Mouse (Mus musculus) forelimb bud, embryonic 11.5 days (tissue): ENCODE data around the gene Zmiz1.

ENCODE experiments used
- DNase-seq: peaks from one replicate; pipeline ENCODE4 v3.0.0-alpha.2; 2012; ENCODE audit warnings: low read depth, low spot score

The Zmiz1 gene

GRCm38 (mm10) chr14:25472096-25472861 is 13.3 kb downstream of the Zmiz1 start:
- no peak for DNase-seq

GRCm38 (mm10) chr14:25472981-25473649 is 14.1 kb downstream of the Zmiz1 start:
- no peak for DNase-seq

GRCm38 (mm10) chr14:25474017-25474416 is 15.0 kb downstream of the Zmiz1 start:
- no peak for DNase-seq

GRCm38 (mm10) chr14:25474732-25475131 is 15.7 kb downstream of the Zmiz1 start:
- no peak for DNase-seq

- DNase-seq: no peak
Measured at GRCm38 (mm10) chr14:25476048-25476447, 17.1 kb downstream of the Zmiz1 start.

GRCm38 (mm10) chr14:25476453-25476852 is 17.5 kb downstream of the Zmiz1 start:
- no peak for DNase-seq

GRCm38 (mm10) chr14:25477268-25477667 is 18.3 kb downstream of the Zmiz1 start:
- DNase-seq: no peak

GRCm38 (mm10) chr14:25478257-25478656 is 19.3 kb downstream of the Zmiz1 start:
- DNase-seq: no peak

GRCm38 (mm10) chr14:25478755-25479154 is 19.8 kb downstream of the Zmiz1 start:
- no peak for DNase-seq

GRCm38 (mm10) chr14:25479841-25480252 is 20.9 kb downstream of the Zmiz1 start:
- no peak for DNase-seq

- DNase-seq: no peak
Measured at GRCm38 (mm10) chr14:25480443-25480842, 21.5 kb downstream of the Zmiz1 start.

GRCm38 (mm10) chr14:25480916-25481666 is 22.1 kb downstream of the Zmiz1 start:
- no peak for DNase-seq

- no peak for DNase-seq
Measured at GRCm38 (mm10) chr14:25481667-25482331, 22.8 kb downstream of the Zmiz1 start.

GRCm38 (mm10) chr14:25482404-25482803 is 23.4 kb downstream of the Zmiz1 start:
- DNase-seq: no peak

GRCm38 (mm10) chr14:25483285-25483684 is 24.3 kb downstream of the Zmiz1 start:
- DNase-seq: no peak

GRCm38 (mm10) chr14:25484049-25484448 is 25.1 kb downstream of the Zmiz1 start:
- DNase-seq: no peak

GRCm38 (mm10) chr14:25486220-25486619 is 27.2 kb downstream of the Zmiz1 start:
- DNase-seq: no peak

- DNase-seq: no peak
Measured at GRCm38 (mm10) chr14:25486742-25487469, 27.9 kb downstream of the Zmiz1 start.

GRCm38 (mm10) chr14:25487470-25487955 is 28.5 kb downstream of the Zmiz1 start:
- no peak for DNase-seq

GRCm38 (mm10) chr14:25488097-25488613 is 29.2 kb downstream of the Zmiz1 start:
- DNase-seq: no peak
